15 mouse cellular contexts compared by ENCODE assay signal in genomic region chr8:105338992-105339391, GRCm38 (mm10). TPM values are rescaled to one million over a fixed set of nuclear protein-coding genes. Genes with fewer than 3 reads are reported as not detected.
DNase-seq lines count a peak whose midpoint lies in the region; ATAC-seq and TF ChIP-seq lines count a peak whose summit lies in the region.
"Had no signal": no experiment of that assay in that cellular context is flagged by ENCODE, and none has a peak within 500 bp of the region (broad histone marks: within the 10 kb centered on the region; RNA-seq: fewer than 3 reads in every experiment).

No protein-coding gene starts in this region.

- no peaks in the 10 kb centered on the region for H3K9me3 ChIP-seq in heart, embryonic 11.5 days (replicated peaks; ENCODE audit: control insufficient read depth, low read length)
- H3K9me3 ChIP-seq in lung, postnatal 0 days (ENCODE audit: low read length) = no peaks in the 10 kb centered on the region
- H3K9me3 ChIP-seq in liver, embryonic 15.5 days (replicated peaks) = no peaks in the 10 kb centered on the region
- H3K9me3 ChIP-seq in midbrain, embryonic 15.5 days = no peaks in the 10 kb centered on the region
- H3K9me3 ChIP-seq: kidney, embryonic 15.5 days; neural tube, embryonic 12.5 days had no signal

- 25% methylated on average over 4 of the region's 4 CpGs for WGBS in heart, embryonic 11.5 days (ENCODE audit: insufficient replicate concordance)
- WGBS in lung, postnatal 0 days = 27% methylated on average over 4 of the region's 4 CpGs
- 8% methylated on average over 4 of the region's 4 CpGs for WGBS in liver, embryonic 15.5 days (ENCODE audit: insufficient replicate concordance)
- WGBS in midbrain, embryonic 15.5 days = 70% methylated on average over 4 of the region's 4 CpGs

- H3K9ac ChIP-seq in heart, embryonic 11.5 days (ENCODE audit: low read depth, low read length) = no peak overlapping the region
- H3K9ac ChIP-seq in lung, postnatal 0 days (replicated peaks; ENCODE audit: low read depth) = no peak overlapping the region
- H3K9ac ChIP-seq in liver, embryonic 15.5 days = no peak overlapping the region
- no peak overlapping the region for H3K9ac ChIP-seq in midbrain, embryonic 15.5 days
- H3K9ac ChIP-seq: hindbrain, embryonic 14.5 days; kidney, embryonic 15.5 days; neural tube, embryonic 12.5 days had no signal

- ATAC-seq in heart, embryonic 11.5 days (replicated peaks; ENCODE audit: insufficient number of reproducible peaks, low FRiP score, low TSS enrichment) = no peak
- no peak for ATAC-seq in lung, postnatal 0 days
- no peak for ATAC-seq in liver, embryonic 15.5 days (ENCODE audit: insufficient read depth)
- no peak for ATAC-seq in midbrain, embryonic 15.5 days (replicated peaks)
- ATAC-seq: Patski had no signal

- intact Hi-C loops in heart, postnatal 10 days (cut with DNase I) = no loop called here

- no peak overlapping the region for H3K4me3 ChIP-seq in heart, embryonic 11.5 days (ENCODE audit: low read depth, low read length)
- H3K4me3 ChIP-seq in lung, postnatal 0 days (ENCODE audit: low read depth, low read length) = no peak overlapping the region
- no peak overlapping the region for H3K4me3 ChIP-seq in liver, embryonic 15.5 days (replicated peaks)
- H3K4me3 ChIP-seq in midbrain, embryonic 15.5 days = no peak overlapping the region
- H3K4me3 ChIP-seq: kidney, embryonic 15.5 days; neural tube, embryonic 12.5 days had no signal

- H3K27ac ChIP-seq in heart, embryonic 11.5 days (ENCODE audit: low read depth, low read length) = peak overlapping the region; percentile 63
- H3K27ac ChIP-seq in lung, postnatal 0 days (ENCODE audit: low read length) = peak overlapping the region; percentile 86
- peak overlapping the region; percentile 5 for H3K27ac ChIP-seq in liver, embryonic 15.5 days (replicated peaks)
- H3K27ac ChIP-seq in midbrain, embryonic 15.5 days = no peak overlapping the region
- H3K27ac ChIP-seq: hindbrain, embryonic 14.5 days; kidney, embryonic 15.5 days; neural tube, embryonic 12.5 days had no signal

- peaks cover 23% of the 10 kb centered on the region for H3K36me3 ChIP-seq in heart, embryonic 11.5 days (ENCODE audit: control insufficient read depth, insufficient read depth, low read length)
- peaks cover 47% of the 10 kb centered on the region for H3K36me3 ChIP-seq in lung, postnatal 0 days (ENCODE audit: insufficient read depth, low read length)
- peaks cover 16% of the 10 kb centered on the region for H3K36me3 ChIP-seq in liver, embryonic 15.5 days (replicated peaks)
- H3K36me3 ChIP-seq in midbrain, embryonic 15.5 days (replicated peaks) = no peaks in the 10 kb centered on the region

- no peaks in the 10 kb centered on the region for H3K27me3 ChIP-seq in heart, embryonic 11.5 days (ENCODE audit: control insufficient read depth, insufficient read depth, low read length)
- H3K27me3 ChIP-seq in lung, postnatal 0 days (replicated peaks; ENCODE audit: insufficient read depth, low read length) = no peaks in the 10 kb centered on the region
- no peaks in the 10 kb centered on the region for H3K27me3 ChIP-seq in liver, embryonic 15.5 days
- H3K27me3 ChIP-seq in midbrain, embryonic 15.5 days (replicated peaks) = no peaks in the 10 kb centered on the region
- H3K27me3 ChIP-seq: kidney, embryonic 15.5 days; neural tube, embryonic 12.5 days; Patski had no signal

- H3K4me2 ChIP-seq in heart, embryonic 11.5 days = no peak overlapping the region; the same call in 1 of the 2 replicates
- no peak overlapping the region for H3K4me2 ChIP-seq in lung, postnatal 0 days (replicated peaks; ENCODE audit: low read depth, low read length)
- H3K4me2 ChIP-seq in liver, embryonic 15.5 days = peak overlapping the region; percentile 25; the same call in 1 of the 2 replicates
- no peak overlapping the region for H3K4me2 ChIP-seq in midbrain, embryonic 15.5 days
- H3K4me2 ChIP-seq: hindbrain, embryonic 14.5 days; kidney, embryonic 15.5 days; neural tube, embryonic 12.5 days had no signal

- TF ChIP-seq CTCF in lung, postnatal 0 days (IDR thresholded peaks at IDR 0.05) = no peak

- no peak for DNase-seq in heart, postnatal 10 days
- DNase-seq in lung, postnatal 0 days (ENCODE audit: low spot score) = peak; percentile 19
- no peak for DNase-seq in lung, postnatal 25 days (ENCODE audit: low spot score)
- DNase-seq in left cerebral cortex, adult 18-20 months (ENCODE audit: low spot score in 2 of 2) = no peak
- no peak for DNase-seq in right cerebral cortex, adult 2 months (ENCODE audit: low spot score in 2 of 2)
- DNase-seq: cerebellum, postnatal 36 days; midbrain, embryonic 14.5 days; thymus, postnatal 14 days had no signal

- no peak for TF ChIP-seq EP300 in lung, postnatal 0 days (IDR thresholded peaks at IDR 0.05)

- peaks cover 35% of the 10 kb centered on the region for H3K4me1 ChIP-seq in heart, embryonic 11.5 days (ENCODE audit: control insufficient read depth, insufficient read depth, low read length)
- H3K4me1 ChIP-seq in lung, postnatal 0 days (ENCODE audit: insufficient read depth, low read depth, low read length) = peaks cover 40% of the 10 kb centered on the region
- peaks cover 39% of the 10 kb centered on the region for H3K4me1 ChIP-seq in liver, embryonic 15.5 days (replicated peaks)
- H3K4me1 ChIP-seq in midbrain, embryonic 15.5 days = no peaks in the 10 kb centered on the region
- H3K4me1 ChIP-seq: neural tube, embryonic 12.5 days had no signal

RNA-seq across cellular contexts. Expression of gene Fhod1, which starts 8.8 kb away (rescaled TPM):
- polyA plus RNA-seq in heart, embryonic 11.5 days (2014; fragmentation: Nextera tagmentation; extraction: Ambion mirVana) = 2.8 and 3.1 TPM in 2 replicates
- total RNA-seq in heart, postnatal 10 days (2021) = 10 to 100 TPM; 10.9 to 11.7 TPM
- 8.7 and 10.5 TPM in 2 replicates for polyA plus RNA-seq in lung, postnatal 0 days (2015; fragmentation: Nextera tagmentation; extraction: Ambion mirVana)
- polyA plus RNA-seq in liver, embryonic 15.5 days (2015; fragmentation: Nextera tagmentation; extraction: Ambion mirVana) = 0.53 and 0.70 TPM in 2 replicates
- 1 to 10 TPM; 3.1 to 3.3 TPM for total RNA-seq in left cerebral cortex, adult 18-20 months (2021)
- 0.88 and 1.2 TPM in 2 replicates for polyA plus RNA-seq in midbrain, embryonic 15.5 days (2015; fragmentation: Nextera tagmentation; extraction: Ambion mirVana)

RNA-seq across cellular contexts. Expression of gene Slc9a5, which starts 9.7 kb away (rescaled TPM):
- 1.5 and 2.1 TPM in 2 replicates for polyA plus RNA-seq in heart, embryonic 11.5 days (2014; fragmentation: Nextera tagmentation; extraction: Ambion mirVana)
- total RNA-seq in heart, postnatal 10 days (2021) = 1 to 10 TPM; 1.7 TPM
- polyA plus RNA-seq in lung, postnatal 0 days (2015; fragmentation: Nextera tagmentation; extraction: Ambion mirVana) = 1.7 and 1.9 TPM in 2 replicates
- polyA plus RNA-seq in liver, embryonic 15.5 days (2015; fragmentation: Nextera tagmentation; extraction: Ambion mirVana) = 0.13 TPM in 2 replicates
- total RNA-seq in left cerebral cortex, adult 18-20 months (2021) = 10 to 100 TPM; 31.1 to 35.6 TPM
- polyA plus RNA-seq in midbrain, embryonic 15.5 days (2015; fragmentation: Nextera tagmentation; extraction: Ambion mirVana) = 12.0 and 12.2 TPM in 2 replicates

RNA-seq across cellular contexts. Expression of gene Tmem208, which starts 12.8 kb away (rescaled TPM):
- 83.5 and 88.7 TPM in 2 replicates for polyA plus RNA-seq in heart, embryonic 11.5 days (2014; fragmentation: Nextera tagmentation; extraction: Ambion mirVana)
- total RNA-seq in heart, postnatal 10 days (2021) = 10 to 100 TPM; 30.7 to 31.5 TPM
- polyA plus RNA-seq in lung, postnatal 0 days (2015; fragmentation: Nextera tagmentation; extraction: Ambion mirVana) = 116 and 141 TPM in 2 replicates
- 91.2 and 91.8 TPM in 2 replicates for polyA plus RNA-seq in liver, embryonic 15.5 days (2015; fragmentation: Nextera tagmentation; extraction: Ambion mirVana)
- 10 to 100 TPM; 37.1 to 37.4 TPM for total RNA-seq in left cerebral cortex, adult 18-20 months (2021)
- polyA plus RNA-seq in midbrain, embryonic 15.5 days (2015; fragmentation: Nextera tagmentation; extraction: Ambion mirVana) = 130 and 139 TPM in 2 replicates

RNA-seq across cellular contexts. Expression of gene Lrrc29, which starts 12.9 kb away (rescaled TPM):
- polyA plus RNA-seq in heart, embryonic 11.5 days (2014; fragmentation: Nextera tagmentation; extraction: Ambion mirVana) = 1.3 and 1.7 TPM in 2 replicates
- total RNA-seq in heart, postnatal 10 days (2021) = 1 to 10 TPM; 2.0 to 2.5 TPM
- 4.2 and 7.5 TPM in 2 replicates for polyA plus RNA-seq in lung, postnatal 0 days (2015; fragmentation: Nextera tagmentation; extraction: Ambion mirVana)
- 10.4 and 11.8 TPM in 2 replicates for polyA plus RNA-seq in liver, embryonic 15.5 days (2015; fragmentation: Nextera tagmentation; extraction: Ambion mirVana)
- 1 to 10 TPM; 4.5 to 4.8 TPM for total RNA-seq in left cerebral cortex, adult 18-20 months (2021)
- 0.68 and 1.1 TPM in 2 replicates for polyA plus RNA-seq in midbrain, embryonic 15.5 days (2015; fragmentation: Nextera tagmentation; extraction: Ambion mirVana)

RNA-seq across cellular contexts. Expression of gene Elmo3, which starts 33.6 kb away (rescaled TPM):
- 2.9 and 4.2 TPM in 2 replicates for polyA plus RNA-seq in heart, embryonic 11.5 days (2014; fragmentation: Nextera tagmentation; extraction: Ambion mirVana)
- total RNA-seq in heart, postnatal 10 days (2021) = 1 to 10 TPM; 1.1 to 1.5 TPM
- 22.3 and 23.0 TPM in 2 replicates for polyA plus RNA-seq in lung, postnatal 0 days (2015; fragmentation: Nextera tagmentation; extraction: Ambion mirVana)
- polyA plus RNA-seq in liver, embryonic 15.5 days (2015; fragmentation: Nextera tagmentation; extraction: Ambion mirVana) = 3.4 and 4.4 TPM in 2 replicates
- 1 to 10 TPM; 1.4 to 1.8 TPM for total RNA-seq in left cerebral cortex, adult 18-20 months (2021)
- 1.1 and 1.3 TPM in 2 replicates for polyA plus RNA-seq in midbrain, embryonic 15.5 days (2015; fragmentation: Nextera tagmentation; extraction: Ambion mirVana)
